30 mouse cellular contexts compared by ENCODE assay signal in genomic region chr1:132449742-132450141, GRCm38 (mm10).
"Had no signal": no experiment of that assay in that cellular context is flagged by ENCODE, and none has a peak within 500 bp of the region (broad histone marks: within the 10 kb centered on the region; RNA-seq: fewer than 3 reads in every experiment).

No protein-coding gene starts in this region.

- H3K4me3 ChIP-seq: left cerebral cortex, adult 2 months; limb, embryonic 10.5 days; limb, embryonic 12.5 days; limb, embryonic 13.5 days; limb, embryonic 15.5 days; liver, embryonic 12.5 days; liver, embryonic 13.5 days; liver, embryonic 15.5 days; lung, embryonic 15.5 days; megakaryocyte, embryonic 14.5 days; midbrain, embryonic 12.5 days; midbrain, embryonic 13.5 days; midbrain, embryonic 15.5 days; myocyte; neural tube, embryonic 12.5 days had no signal

- DNase-seq: left cerebral cortex, postnatal 4 days; liver; liver, embryonic 13.5 days; liver, postnatal 0 days; lung, adult 18-20 months; lung, adult 2 months; lung, embryonic 14.5 days; lung, postnatal 10 days; lung, postnatal 14 days; lung, postnatal 36 days; lung, postnatal 4 days; midbrain, embryonic 14.5 days had no signal

- H3K4me1 ChIP-seq: limb, embryonic 10.5 days; limb, embryonic 12.5 days; limb, embryonic 13.5 days; limb, embryonic 15.5 days; lung, embryonic 15.5 days; megakaryocyte, embryonic 14.5 days; midbrain, embryonic 12.5 days; midbrain, embryonic 13.5 days; midbrain, embryonic 15.5 days; neural tube, embryonic 12.5 days had no signal

- H3K9me3 ChIP-seq: limb, embryonic 10.5 days; limb, embryonic 12.5 days; limb, embryonic 13.5 days; limb, embryonic 15.5 days; liver, embryonic 12.5 days; liver, embryonic 13.5 days; liver, embryonic 15.5 days; lung, embryonic 15.5 days; megakaryocyte, embryonic 14.5 days; midbrain, embryonic 12.5 days; midbrain, embryonic 13.5 days; midbrain, embryonic 15.5 days; neural tube, embryonic 12.5 days had no signal

- H3K27ac ChIP-seq: left cerebral cortex, adult 2 months; limb, embryonic 10.5 days; limb, embryonic 12.5 days; limb, embryonic 13.5 days; limb, embryonic 15.5 days; liver, embryonic 12.5 days; liver, embryonic 13.5 days; liver, embryonic 14.5 days; liver, embryonic 15.5 days; lung, embryonic 15.5 days; macrophage; midbrain, embryonic 12.5 days; midbrain, embryonic 13.5 days; midbrain, embryonic 15.5 days; neural tube, embryonic 12.5 days had no signal

- H3K27me3 ChIP-seq: limb, embryonic 12.5 days; limb, embryonic 13.5 days; limb, embryonic 15.5 days; liver, embryonic 12.5 days; liver, embryonic 13.5 days; liver, embryonic 15.5 days; lung, embryonic 15.5 days; megakaryocyte, embryonic 14.5 days; midbrain, embryonic 12.5 days; midbrain, embryonic 13.5 days; midbrain, embryonic 15.5 days; neural tube, embryonic 12.5 days had no signal

- ATAC-seq: liver, embryonic 12.5 days; liver, postnatal 0 days; lung, postnatal 0 days; midbrain, embryonic 13.5 days; midbrain, embryonic 15.5 days; midbrain, embryonic 16.5 days had no signal
